ENCODE assay signal across 23 mouse cellular contexts in genomic region chr6:97265240-97265639, GRCm38 (mm10). TPM values are rescaled to one million over a fixed set of nuclear protein-coding genes. Genes with fewer than 3 reads are reported as not detected.
A peak's percentile ranks its signal among the peaks of the same experiment; 100 is the strongest.
DNase-seq lines count a peak whose midpoint lies in the region; ATAC-seq and TF ChIP-seq lines count a peak whose summit lies in the region.
"Had no signal": no experiment of that assay in that cellular context is flagged by ENCODE, and none has a peak within 500 bp of the region (broad histone marks: within the 10 kb centered on the region; RNA-seq: fewer than 3 reads in every experiment).

No protein-coding gene starts in this region.

- peak; percentile 48 for DNase-seq in kidney, adult 2 months
- DNase-seq in kidney, adult 18-20 months, result no peak
- peak; percentile 53 to 79 for DNase-seq in heart, adult 18-20 months
- peak; percentile 69 to 75 for DNase-seq in heart, adult 9 months (ENCODE audit: low spot score in 2 of 2)
- DNase-seq in left cerebral cortex, adult 9 months (ENCODE audit: low spot score in 2 of 2), result no peak
- no peak for DNase-seq in layer of hippocampus, postnatal 36 days
- DNase-seq: B cell, adult 2 months; cerebellum, adult 18-20 months; cerebellum, postnatal 25 days; forebrain, postnatal 0 days; lung, embryonic 14.5 days; lung, postnatal 4 days; thymus, postnatal 25 days had no signal

- H3K36me3 ChIP-seq in kidney, adult 2 months (ENCODE audit: control insufficient read depth, insufficient read depth, low read length), result no peaks in the 10 kb centered on the region
- H3K36me3 ChIP-seq in heart, embryonic 16.5 days (ENCODE audit: control insufficient read depth, insufficient read depth), result no peaks in the 10 kb centered on the region
- H3K36me3 ChIP-seq: embryonic facial prominence, embryonic 15.5 days; midbrain, embryonic 12.5 days; neural tube, embryonic 12.5 days had no signal

- H3K27ac ChIP-seq in kidney, adult 2 months (ENCODE audit: insufficient read depth, low read depth, low read length), result no peak overlapping the region
- peak overlapping the region; percentile 96 for H3K27ac ChIP-seq in heart, embryonic 16.5 days (ENCODE audit: low read length)
- H3K27ac ChIP-seq: embryonic facial prominence, embryonic 15.5 days; kidney, postnatal 0 days; layer of hippocampus, adult 2 months; midbrain, embryonic 12.5 days; neural tube, embryonic 12.5 days had no signal

- peak overlapping the region; percentile 40 for H3K4me2 ChIP-seq in heart, embryonic 16.5 days (ENCODE audit: low read depth, low read length)
- H3K4me2 ChIP-seq: embryonic facial prominence, embryonic 15.5 days; liver, embryonic 11.5 days; lung, embryonic 14.5 days; midbrain, embryonic 12.5 days; neural tube, embryonic 12.5 days had no signal

- no peak for TF ChIP-seq CTCF in kidney, adult 2 months (conservative IDR thresholded peaks at IDR 0.05; ENCODE audit: insufficient read depth, insufficient read length, low read depth, low read length)

- no peaks in the 10 kb centered on the region for H3K27me3 ChIP-seq in kidney, adult 2 months (replicated peaks; ENCODE audit: control insufficient read depth, insufficient read depth, low read length)
- no peaks in the 10 kb centered on the region for H3K27me3 ChIP-seq in heart, embryonic 16.5 days (ENCODE audit: control insufficient read depth, insufficient read depth, low read length)
- H3K27me3 ChIP-seq: embryonic facial prominence, embryonic 15.5 days; midbrain, embryonic 12.5 days; neural tube, embryonic 12.5 days had no signal

- no peaks in the 10 kb centered on the region; the same call in 1 of the 2 replicates for H3K4me1 ChIP-seq in kidney, adult 2 months (ENCODE audit: control insufficient read depth, insufficient read depth, low read length)
- H3K4me1 ChIP-seq in heart, embryonic 16.5 days (ENCODE audit: control insufficient read depth, insufficient read depth, low read length), result peaks cover 12% of the 10 kb centered on the region
- H3K4me1 ChIP-seq: embryonic facial prominence, embryonic 15.5 days; neural tube, embryonic 12.5 days had no signal

- WGBS in kidney, adult 2 months, result 48% methylated on average over 8 of the region's 8 CpGs
- 40% methylated on average over 8 of the region's 8 CpGs for WGBS in heart, embryonic 16.5 days

- ATAC-seq in heart, embryonic 16.5 days (replicated peaks; ENCODE audit: extremely low read depth, insufficient read depth, low FRiP score), result peak; percentile 87
- no peak for ATAC-seq in CD4-positive, CD25-positive, alpha-beta regulatory T cell, adult 4 months
- ATAC-seq: forebrain, postnatal 0 days had no signal

- peak overlapping the region; percentile 46; the same call in 1 of the 2 replicates for H3K9ac ChIP-seq in heart, embryonic 16.5 days (ENCODE audit: low read length)
- H3K9ac ChIP-seq: embryonic facial prominence, embryonic 15.5 days; forebrain, postnatal 0 days; lung, embryonic 14.5 days; midbrain, embryonic 12.5 days; neural tube, embryonic 12.5 days had no signal

- H3K9me3 ChIP-seq in heart, embryonic 16.5 days (replicated peaks; ENCODE audit: control insufficient read depth, low read length), result no peaks in the 10 kb centered on the region
- H3K9me3 ChIP-seq: embryonic facial prominence, embryonic 15.5 days; midbrain, embryonic 12.5 days; neural tube, embryonic 12.5 days had no signal

- TF ChIP-seq POLR2A in kidney, adult 2 months (IDR thresholded peaks at IDR 0.05; ENCODE audit: low read depth, low read length), result no peak

- H3K4me3 ChIP-seq in kidney, adult 2 months (ENCODE audit: insufficient read depth, low read depth, low read length), result no peak overlapping the region
- no peak overlapping the region for H3K4me3 ChIP-seq in heart, embryonic 16.5 days (ENCODE audit: low read length)
- H3K4me3 ChIP-seq: embryonic facial prominence, embryonic 15.5 days; layer of hippocampus, adult 2 months; midbrain, embryonic 12.5 days; neural tube, embryonic 12.5 days had no signal

RNA-seq across cellular contexts. Expression of gene Lmod3, which starts 12.7 kb away (rescaled TPM):
- polyA plus RNA-seq in kidney, adult 2 months (2012; rRNA removed), result 0.12 and 1.2 TPM in 2 replicates
- 10 to 100 TPM; 58.1 to 67.1 TPM for total RNA-seq in heart, adult 18-20 months (2021)
- 21.6 and 27.8 TPM in 2 replicates for polyA plus RNA-seq in heart, embryonic 16.5 days (2015; fragmentation: Nextera tagmentation; extraction: Ambion mirVana)
- under 1 TPM in 1 of 2 experiments, not detected in 1; 0.24 TPM for polyA plus RNA-seq in CD4-positive, CD25-positive, alpha-beta regulatory T cell, adult 4 months (2017; shearing (Covaris generic))
- total RNA-seq in layer of hippocampus, postnatal 36 days (2021), result not detected
- total RNA-seq: layer of hippocampus, adult 2 months; monocyte, adult 5-6 weeks had no signal
- polyA plus RNA-seq: liver, embryonic 11.5 days; midbrain, embryonic 12.5 days; small intestine, adult 2 months had no signal

RNA-seq across cellular contexts. Expression of gene Arl6ip5, which starts 54.8 kb away (rescaled TPM):
- 57.0 and 66.0 TPM in 2 replicates for polyA plus RNA-seq in kidney, adult 2 months (2012; rRNA removed)
- 100 to 1,000 TPM; 125 to 130 TPM for total RNA-seq in heart, adult 18-20 months (2021)
- polyA plus RNA-seq in heart, embryonic 16.5 days (2015; fragmentation: Nextera tagmentation; extraction: Ambion mirVana), result 99.6 and 107 TPM in 2 replicates
- polyA plus RNA-seq in CD4-positive, CD25-positive, alpha-beta regulatory T cell, adult 4 months (2017; shearing (Covaris generic)), result 100 to 1,000 TPM; 189 to 278 TPM
- total RNA-seq in layer of hippocampus, postnatal 36 days (2021), result 100 to 1,000 TPM; 183 to 191 TPM

RNA-seq across cellular contexts. Expression of gene Uba3, which starts 59.8 kb away (rescaled TPM):
- polyA plus RNA-seq in kidney, adult 2 months (2012; rRNA removed), result 11.0 and 16.6 TPM in 2 replicates
- 10 to 100 TPM; 55.0 to 62.2 TPM for total RNA-seq in heart, adult 18-20 months (2021)
- polyA plus RNA-seq in heart, embryonic 16.5 days (2015; fragmentation: Nextera tagmentation; extraction: Ambion mirVana), result 63.3 and 71.1 TPM in 2 replicates
- 10 to 100 TPM; 43.0 TPM for polyA plus RNA-seq in CD4-positive, CD25-positive, alpha-beta regulatory T cell, adult 4 months (2017; shearing (Covaris generic))
- 10 to 100 TPM; 72.2 to 78.4 TPM for total RNA-seq in layer of hippocampus, postnatal 36 days (2021)

Comparison
In these comparisons a context has a peak if more than half of its experiments do, and no peak if none do; other contexts are left out.
1. DNase-seq: peak in kidney, adult 2 months (single experiment), heart, adult 18-20 months (2 of 2) and heart, adult 9 months (2 of 2); none in kidney, adult 18-20 months (single experiment), left cerebral cortex, adult 9 months (0 of 2) and layer of hippocampus, postnatal 36 days (0 of 2).
2. RNA of gene Lmod3, which starts 12.7 kb away (polyA plus RNA-seq): 21.6 to 27.8 TPM in heart, embryonic 16.5 days; 0.12 to 1.2 TPM in kidney, adult 2 months and 0.24 TPM in CD4-positive, CD25-positive, alpha-beta regulatory T cell, adult 4 months; every median in the first group is over 10 times any median in the second.